8 mouse cellular contexts compared by ENCODE assay signal in the genomic region with DNA sequence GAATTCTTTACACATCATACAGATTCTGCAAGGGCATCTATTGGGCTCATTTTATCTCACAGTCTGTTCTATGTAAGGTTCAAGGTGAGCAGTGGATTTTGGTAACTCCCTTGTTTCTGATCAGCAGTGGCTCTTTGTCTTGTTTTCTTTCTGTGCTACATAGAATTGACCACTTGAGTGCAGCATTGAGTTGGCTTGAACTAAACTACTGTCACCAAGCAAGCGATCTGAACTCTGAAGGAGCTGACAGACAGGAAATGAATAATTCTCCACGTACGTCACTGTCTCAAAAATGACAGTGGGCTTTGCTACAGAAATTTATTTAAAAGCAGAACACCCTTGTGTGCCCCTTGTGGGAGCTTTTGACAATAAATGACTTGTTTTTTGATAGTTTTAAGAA.
A peak's percentile ranks its signal among the peaks of the same experiment; 100 is the strongest.
DNase-seq lines count a peak whose midpoint lies in the region; ATAC-seq lines count a peak whose summit lies in the region.

No protein-coding gene starts in this region.

- ATAC-seq in embryonic facial prominence, embryonic 15.5 days (ENCODE audit: insufficient number of reproducible peaks, low FRiP score, low TSS enrichment, low read depth) = no peak
- ATAC-seq in hindbrain, embryonic 13.5 days (ENCODE audit: low FRiP score) = peak; percentile 74
- ATAC-seq in midbrain, embryonic 14.5 days (ENCODE audit: low FRiP score, low TSS enrichment) = peak; percentile 87

- H3K4me2 ChIP-seq in embryonic facial prominence, embryonic 15.5 days (replicated peaks) = peak overlapping the region; percentile 19; the same call in 1 of the 2 replicates
- H3K4me2 ChIP-seq in hindbrain, embryonic 13.5 days = peak overlapping the region; percentile 44
- H3K4me2 ChIP-seq in midbrain, embryonic 14.5 days (ENCODE audit: low read length) = peak overlapping the region; percentile 26

- H3K9ac ChIP-seq in embryonic facial prominence, embryonic 15.5 days = no peak overlapping the region
- H3K9ac ChIP-seq in hindbrain, embryonic 13.5 days = peak overlapping the region; percentile 59
- no peak overlapping the region for H3K9ac ChIP-seq in midbrain, embryonic 14.5 days (replicated peaks; ENCODE audit: low read length)

- no peaks in the 10 kb centered on the region for H3K4me1 ChIP-seq in embryonic facial prominence, embryonic 15.5 days
- H3K4me1 ChIP-seq in hindbrain, embryonic 13.5 days (replicated peaks) = peaks cover 31% of the 10 kb centered on the region
- peaks cover 18% of the 10 kb centered on the region for H3K4me1 ChIP-seq in midbrain, embryonic 14.5 days (ENCODE audit: control insufficient read depth, insufficient read depth, low read length)

- WGBS in embryonic facial prominence, embryonic 15.5 days = 0% methylated on average over 3 of the region's 3 CpGs
- 0% methylated on average over 3 of the region's 3 CpGs for WGBS in hindbrain, embryonic 13.5 days
- 0% methylated on average over 3 of the region's 3 CpGs for WGBS in midbrain, embryonic 14.5 days

- DNase-seq in left cerebral cortex, adult 18-20 months (ENCODE audit: low spot score in 2 of 2) = peak; percentile 32 to 45
- no peak for DNase-seq in left cerebral cortex, adult 8-10 months (ENCODE audit: low spot score in 2 of 2)
- DNase-seq in R1 (ENCODE audit: low read depth, low spot score) = peak; percentile 69
- DNase-seq in layer of hippocampus, postnatal 10 days (ENCODE audit: low spot score in 2 of 2) = peak; percentile 16 to 58
- peak; percentile 92 for DNase-seq in midbrain, embryonic 14.5 days
- no peak for DNase-seq in urinary bladder, postnatal 36 days (ENCODE audit: low spot score in 2 of 2)

- H3K36me3 ChIP-seq in embryonic facial prominence, embryonic 15.5 days = no peaks in the 10 kb centered on the region
- no peaks in the 10 kb centered on the region for H3K36me3 ChIP-seq in hindbrain, embryonic 13.5 days
- no peaks in the 10 kb centered on the region for H3K36me3 ChIP-seq in midbrain, embryonic 14.5 days (ENCODE audit: control insufficient read depth, insufficient read depth, low read length)

- no peaks in the 10 kb centered on the region for H3K9me3 ChIP-seq in embryonic facial prominence, embryonic 15.5 days (replicated peaks)
- no peaks in the 10 kb centered on the region for H3K9me3 ChIP-seq in hindbrain, embryonic 13.5 days
- no peaks in the 10 kb centered on the region for H3K9me3 ChIP-seq in midbrain, embryonic 14.5 days (ENCODE audit: control insufficient read depth, low read length)

- H3K4me3 ChIP-seq in embryonic facial prominence, embryonic 15.5 days (replicated peaks) = 0 out of 2 replicates have a peak overlapping the region, but pooled peaks have one; percentile 17
- H3K4me3 ChIP-seq in hindbrain, embryonic 13.5 days = no peak overlapping the region
- no peak overlapping the region for H3K4me3 ChIP-seq in midbrain, embryonic 14.5 days (replicated peaks; ENCODE audit: low read depth, low read length)

- H3K27ac ChIP-seq in embryonic facial prominence, embryonic 15.5 days (replicated peaks) = no peak overlapping the region
- peak overlapping the region; percentile 79 for H3K27ac ChIP-seq in hindbrain, embryonic 13.5 days
- peak overlapping the region; percentile 66 for H3K27ac ChIP-seq in midbrain, embryonic 14.5 days (replicated peaks; ENCODE audit: low read depth, low read length)

- no peaks in the 10 kb centered on the region for H3K27me3 ChIP-seq in embryonic facial prominence, embryonic 15.5 days
- H3K27me3 ChIP-seq in hindbrain, embryonic 13.5 days = no peaks in the 10 kb centered on the region
- H3K27me3 ChIP-seq in midbrain, embryonic 14.5 days (ENCODE audit: control insufficient read depth, insufficient read depth, low read length) = no peaks in the 10 kb centered on the region

Comparison
In these comparisons a context has a peak if more than half of its experiments do, and no peak if none do; other contexts are left out.
1. DNase-seq: peak in left cerebral cortex, adult 18-20 months (2 of 2), R1 (single experiment), layer of hippocampus, postnatal 10 days (2 of 2) and midbrain, embryonic 14.5 days (single experiment); none in left cerebral cortex, adult 8-10 months (0 of 2) and urinary bladder, postnatal 36 days (0 of 2).
2. Peak in every context shown above with its lines, with median percentiles within 50 percentile points of each other: H3K4me2 ChIP-seq.